Mouse (Mus musculus) activated CD4-positive, CD25-positive, alpha-beta regulatory T cell (primary cell): ENCODE measurements around the gene Lztr1. TPM values are rescaled to one million over a fixed set of nuclear protein-coding genes. Genes with fewer than 3 reads are reported as not detected.

Source experiments
- polyA plus RNA-seq, 2 experiments: library from polyadenylated mRNA; unstranded; fragments of 100-300 nt; shearing (Covaris generic); gene quantifications; one replicate each; pipeline ENCODE4 v1.2.1; 2017

Gene Lztr1
- polyA plus RNA-seq = 10 to 100 TPM; 39.4 to 49.2 TPM

GRCm38 (mm10) chr16:17508546-17509239 lies at the start of gene Lztr1:
TSS of gene Lztr1 (plus strand) at chr16:17508688.

GRCm38 (mm10) chr16:17489469-17490111 lies 18.9 kb upstream of the Lztr1 start, which contains the start of gene Aifm3:
TSS of gene Aifm3 (plus strand) at chr16:17489611.

GRCm38 (mm10) chr16:17530640-17531288 lies 22.3 kb downstream of the Lztr1 start, which contains the start of gene Thap7:
TSS of gene Thap7 (minus strand) at chr16:17531136.

GRCm38 (mm10) chr16:17561128-17561750 lies 52.8 kb downstream of the Lztr1 start, which contains the start of gene Lrrc74b:
TSS of gene Lrrc74b (minus strand) at chr16:17561247.

GRCm38 (mm10) chr16:17561751-17562208 lies 53.3 kb downstream of the Lztr1 start, which contains the start of gene P2rx6:
TSS of gene P2rx6 (plus strand) at chr16:17561885.

Other genes with a start within 250 kb of the Lztr1 start
- 100 to 1,000 TPM; 102 to 147 TPM for gene Tmem191c, start 232.6 kb upstream of the Lztr1 start, polyA plus RNA-seq
- under 1 TPM; 0.16 to 0.26 TPM for gene Serpind1, start 177.3 kb upstream of the Lztr1 start, polyA plus RNA-seq
- 10 to 100 TPM; 19.2 to 20.7 TPM for gene Snap29, start 102.7 kb upstream of the Lztr1 start, polyA plus RNA-seq
- gene Pi4ka, start 102.4 kb upstream of the Lztr1 start, polyA plus RNA-seq = 10 to 100 TPM; 50.3 to 57.9 TPM
- 10 to 100 TPM; 55.7 to 70.5 TPM for gene Crkl, start 56.7 kb upstream of the Lztr1 start, polyA plus RNA-seq
- gene Aifm3, start 19.1 kb upstream of the Lztr1 start, polyA plus RNA-seq = under 1 TPM in 1 of 2 experiments, not detected in 1; 0.20 TPM
- 10 to 100 TPM; 65.5 to 75.9 TPM for gene Thap7, start 22.4 kb downstream of the Lztr1 start, polyA plus RNA-seq
- gene Lrrc74b, start 52.6 kb downstream of the Lztr1 start, polyA plus RNA-seq = under 1 TPM in 1 of 2 experiments, not detected in 1; 0.47 TPM
- not detected for gene P2rx6, start 53.2 kb downstream of the Lztr1 start, polyA plus RNA-seq
- 1 to 10 TPM; 1.1 to 2.2 TPM for gene Slc7a4, start 74.5 kb downstream of the Lztr1 start, polyA plus RNA-seq
- gene Smpd4, start 110.7 kb downstream of the Lztr1 start, polyA plus RNA-seq = 10 to 100 TPM; 14.1 to 18.4 TPM
- gene Ccdc74a, start 137.8 kb downstream of the Lztr1 start, polyA plus RNA-seq = under 1 TPM; 0.33 to 0.64 TPM
- gene Med15, start 224.2 kb downstream of the Lztr1 start, polyA plus RNA-seq = 100 to 1,000 TPM in 1 of 2 experiments, 10 to 100 TPM in 1; 90.2 to 128 TPM